ENCODE assay signal across 10 mouse cellular contexts in genomic region chr2:3668682-3669081, GRCm38 (mm10).
DNase-seq lines count a peak whose midpoint lies in the region; ATAC-seq and TF ChIP-seq lines count a peak whose summit lies in the region.
"Had no signal": no experiment of that assay in that cellular context is flagged by ENCODE, and none has a peak within 500 bp of the region (broad histone marks: within the 10 kb centered on the region; RNA-seq: fewer than 3 reads in every experiment).

No protein-coding gene starts in this region.

- WGBS in heart, embryonic 10.5 days: 72% methylated on average over 3 of the region's 3 CpGs
- 55% methylated on average over 3 of the region's 3 CpGs for WGBS in lung, adult 2 months
- WGBS in stomach, postnatal 0 days: 86% methylated on average over 3 of the region's 3 CpGs

- H3K27ac ChIP-seq in heart, embryonic 10.5 days: no peak overlapping the region
- peak overlapping the region; percentile 76 for H3K27ac ChIP-seq in bone marrow macrophage, adult 2 months (ENCODE audit: insufficient read depth, low read depth, low read length)
- H3K27ac ChIP-seq in stomach, postnatal 0 days (replicated peaks): no peak overlapping the region
- H3K27ac ChIP-seq: heart, embryonic 13.5 days had no signal

- H3K36me3 ChIP-seq in heart, embryonic 10.5 days: no peaks in the 10 kb centered on the region
- no peaks in the 10 kb centered on the region for H3K36me3 ChIP-seq in stomach, postnatal 0 days (ENCODE audit: control insufficient read depth, insufficient read depth, low read length)
- H3K36me3 ChIP-seq: heart, embryonic 13.5 days had no signal

- no peaks in the 10 kb centered on the region for H3K9me3 ChIP-seq in heart, embryonic 10.5 days
- no peaks in the 10 kb centered on the region for H3K9me3 ChIP-seq in stomach, postnatal 0 days (ENCODE audit: control insufficient read depth, low read length)
- H3K9me3 ChIP-seq: heart, embryonic 13.5 days had no signal

- H3K4me3 ChIP-seq in heart, embryonic 10.5 days: no peak overlapping the region
- H3K4me3 ChIP-seq in bone marrow macrophage, adult 2 months (ENCODE audit: insufficient read depth, low read length): no peak overlapping the region
- no peak overlapping the region for H3K4me3 ChIP-seq in lung, adult 2 months (replicated peaks; ENCODE audit: extremely low read depth, low read depth, low read length)
- H3K4me3 ChIP-seq in stomach, postnatal 0 days (ENCODE audit: low read depth, low read length): no peak overlapping the region
- H3K4me3 ChIP-seq: heart, embryonic 13.5 days; myocyte had no signal

- no peaks in the 10 kb centered on the region for H3K27me3 ChIP-seq in heart, embryonic 10.5 days (ENCODE audit: insufficient read depth, poor library complexity, severe bottlenecking)
- no peaks in the 10 kb centered on the region for H3K27me3 ChIP-seq in stomach, postnatal 0 days (ENCODE audit: control insufficient read depth, insufficient read depth, low read length)
- H3K27me3 ChIP-seq: heart, embryonic 13.5 days had no signal

- H3K4me2 ChIP-seq in stomach, postnatal 0 days (replicated peaks; ENCODE audit: low read depth): no peak overlapping the region
- H3K4me2 ChIP-seq: heart, embryonic 13.5 days had no signal

- ATAC-seq in stomach, postnatal 0 days (ENCODE audit: low FRiP score, low TSS enrichment): no peak

- TF ChIP-seq EP300 in stomach, postnatal 0 days (optimal IDR thresholded peaks at IDR 0.05): no peak

- H3K9ac ChIP-seq in stomach, postnatal 0 days (ENCODE audit: low read length): no peak overlapping the region
- H3K9ac ChIP-seq: heart, embryonic 13.5 days had no signal

- peak; percentile 19 to 74 for DNase-seq in heart, adult 18-20 months
- no peak for DNase-seq in heart, embryonic 10.5 days (ENCODE audit: low spot score)
- peak; percentile 24 for DNase-seq in kidney, postnatal 14 days
- peak; percentile 9 for DNase-seq in lung, adult 2 months
- DNase-seq in skeletal muscle tissue, adult 2 months (ENCODE audit: low read depth, low spot score): peak; percentile 51
- DNase-seq in adipocyte (ENCODE audit: low spot score): no peak
- no peak for DNase-seq in stomach, postnatal 0 days (ENCODE audit: low spot score)

- no peak for TF ChIP-seq POLR2A in bone marrow macrophage, adult 2 months (IDR thresholded peaks at IDR 0.05; ENCODE audit: borderline replicate concordance, low read depth, low read length)
- no peak for TF ChIP-seq POLR2A in lung, adult 2 months (IDR thresholded peaks at IDR 0.05; ENCODE audit: borderline replicate concordance, extremely low read depth, low read depth, low read length)

- no peak for TF ChIP-seq CTCF in bone marrow macrophage, adult 2 months (IDR thresholded peaks at IDR 0.05; ENCODE audit: low read depth, low read length)
- no peak for TF ChIP-seq CTCF in lung, adult 2 months (IDR thresholded peaks at IDR 0.05; ENCODE audit: insufficient read depth, low read length)
- no peak for TF ChIP-seq CTCF in stomach, postnatal 0 days (IDR thresholded peaks at IDR 0.05; ENCODE audit: low read depth)

- peaks cover 12% of the 10 kb centered on the region for H3K4me1 ChIP-seq in heart, embryonic 10.5 days
- peaks cover 29% of the 10 kb centered on the region for H3K4me1 ChIP-seq in bone marrow macrophage, adult 2 months (ENCODE audit: control insufficient read depth, insufficient read depth, low read length)
- no peaks in the 10 kb centered on the region for H3K4me1 ChIP-seq in lung, adult 2 months (ENCODE audit: control insufficient read depth, insufficient read depth, low read length)
- H3K4me1 ChIP-seq in stomach, postnatal 0 days (replicated peaks; ENCODE audit: control insufficient read depth, insufficient read depth): no peaks in the 10 kb centered on the region

Comparison
In these comparisons a context has a peak if more than half of its experiments do, and no peak if none do; other contexts are left out.
1. DNase-seq: peak in heart, adult 18-20 months (2 of 2), kidney, postnatal 14 days (single experiment), lung, adult 2 months (single experiment) and skeletal muscle tissue, adult 2 months (single experiment); none in heart, embryonic 10.5 days (single experiment), adipocyte (single experiment) and stomach, postnatal 0 days (single experiment).